Mouse (Mus musculus) cerebellum, adult 18-20 months (tissue): Measurements from ENCODE around the gene 1300017J02Rik.

Source experiments
- DNase-seq, 2 experiments: peaks; one replicate each; pipeline ENCODE4 v3.0.0; 2021

The 1300017J02Rik gene

GRCm38 (mm10) chr9:103265778-103266177, 39.1 kb downstream of the 1300017J02Rik start:
- no peak for DNase-seq

GRCm38 (mm10) chr9:103252906-103253305, 52.0 kb downstream of the 1300017J02Rik start:
- DNase-seq: no peak

DNA sequence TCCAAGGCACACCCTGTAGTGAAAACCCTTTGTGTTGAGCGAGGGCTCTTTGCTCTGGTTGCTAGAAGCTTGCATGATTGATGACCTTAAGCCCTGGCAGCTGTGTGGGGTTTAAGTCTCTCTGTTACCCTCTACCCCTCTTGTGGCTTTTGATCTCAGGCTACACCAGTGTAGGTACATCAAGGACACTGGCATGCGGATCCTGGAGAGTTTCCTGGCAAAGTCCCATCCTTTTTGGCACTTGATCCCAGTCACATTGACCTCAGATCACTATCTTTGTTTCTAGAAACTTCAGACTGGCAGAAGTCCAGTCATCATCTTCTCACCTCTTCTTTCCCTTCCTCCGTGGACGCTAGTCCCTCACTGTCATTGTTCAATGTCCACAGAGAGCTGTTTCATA, 56.3 kb downstream of the 1300017J02Rik start:
- DNase-seq: no peak

DNA sequence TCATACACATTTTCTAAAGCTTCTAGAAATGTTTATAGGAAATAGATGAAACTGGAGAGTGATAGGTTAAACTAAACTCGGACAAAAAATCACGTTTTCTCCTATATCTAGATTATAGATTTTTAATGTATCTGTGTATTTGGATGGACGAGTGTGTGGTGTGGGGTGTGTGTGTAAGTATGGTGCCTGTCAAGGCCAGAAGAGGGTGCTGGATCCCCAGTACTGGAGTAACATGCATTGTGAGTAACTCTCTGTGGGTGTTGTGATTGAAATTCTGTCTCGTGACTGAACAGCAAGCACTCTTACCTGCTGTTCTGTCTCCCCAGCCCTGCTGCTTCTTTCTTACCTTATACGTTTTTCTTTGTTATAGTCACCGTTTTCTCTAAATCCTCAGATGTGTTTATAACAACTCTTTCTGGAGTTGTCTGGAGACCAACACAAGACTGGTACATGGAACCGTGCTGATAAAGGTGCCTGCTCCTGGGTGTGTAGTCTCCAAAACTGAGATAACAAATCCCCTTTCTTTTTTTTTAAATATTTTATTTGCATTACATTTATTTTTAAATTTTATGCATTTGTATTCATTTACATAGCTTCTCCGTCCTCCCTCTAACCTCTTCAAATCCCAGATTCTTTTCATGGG, 58.2 kb downstream of the 1300017J02Rik start:
- DNase-seq: no peak

DNA sequence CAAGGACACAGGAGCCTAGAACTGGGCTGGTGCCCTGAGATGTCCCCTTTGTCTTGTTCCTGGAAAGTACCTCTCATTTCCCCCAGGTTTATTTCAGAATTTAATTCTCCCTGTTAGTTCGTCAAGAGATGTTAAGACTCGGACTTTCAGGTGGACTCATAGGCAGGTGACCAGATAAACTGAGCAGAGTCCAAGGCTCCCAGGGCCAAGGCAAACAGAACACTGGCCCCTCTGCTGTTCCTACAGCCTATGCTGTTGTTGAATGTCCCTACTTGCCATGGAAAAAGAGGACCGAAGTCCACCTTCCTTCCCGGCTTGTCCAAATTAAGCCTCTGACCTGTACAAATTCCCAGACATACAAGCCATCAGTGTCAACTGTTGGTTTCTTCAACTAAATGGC, 61.2 kb downstream of the 1300017J02Rik start:
- DNase-seq: no peak

DNA sequence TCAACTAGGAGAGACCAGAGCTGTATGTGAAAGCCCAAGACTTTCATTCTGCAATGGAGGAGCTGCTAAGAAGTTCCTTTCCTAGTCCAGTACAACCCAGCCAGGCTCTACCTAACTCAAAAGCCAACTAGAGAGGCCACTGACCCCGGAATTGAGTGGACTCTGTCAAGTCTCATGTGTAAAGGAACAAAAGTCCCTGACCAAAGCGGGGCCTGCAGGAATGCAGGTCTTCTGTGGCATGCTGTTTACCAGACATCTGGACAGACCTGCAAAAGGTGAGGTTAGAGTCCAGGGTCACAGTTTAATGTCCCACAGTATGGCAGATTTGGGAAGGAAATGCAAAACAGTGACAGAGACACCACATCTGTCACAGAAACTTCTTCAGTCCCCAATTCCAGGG, 63.7 kb downstream of the 1300017J02Rik start:
- no peak for DNase-seq

DNA sequence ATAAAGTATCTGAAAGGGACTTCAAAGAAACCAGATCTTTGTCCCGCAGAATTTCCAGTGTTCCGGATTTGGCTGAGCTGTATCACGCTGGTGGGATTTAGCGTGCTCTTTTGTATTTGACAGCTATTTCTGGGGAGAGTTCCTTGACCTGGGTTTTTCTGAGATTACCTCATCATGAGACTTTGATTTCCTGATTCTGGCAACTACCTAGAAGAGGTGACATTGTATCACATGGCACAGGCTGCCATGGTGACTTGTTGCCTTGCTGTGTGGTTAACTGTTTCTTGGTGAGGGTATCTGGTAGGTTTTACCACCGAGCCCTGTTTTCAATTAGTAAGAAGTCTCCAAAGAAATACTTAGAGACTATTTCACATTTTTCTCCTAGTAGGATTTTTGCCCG, 65.4 kb downstream of the 1300017J02Rik start:
- no peak for DNase-seq

DNA sequence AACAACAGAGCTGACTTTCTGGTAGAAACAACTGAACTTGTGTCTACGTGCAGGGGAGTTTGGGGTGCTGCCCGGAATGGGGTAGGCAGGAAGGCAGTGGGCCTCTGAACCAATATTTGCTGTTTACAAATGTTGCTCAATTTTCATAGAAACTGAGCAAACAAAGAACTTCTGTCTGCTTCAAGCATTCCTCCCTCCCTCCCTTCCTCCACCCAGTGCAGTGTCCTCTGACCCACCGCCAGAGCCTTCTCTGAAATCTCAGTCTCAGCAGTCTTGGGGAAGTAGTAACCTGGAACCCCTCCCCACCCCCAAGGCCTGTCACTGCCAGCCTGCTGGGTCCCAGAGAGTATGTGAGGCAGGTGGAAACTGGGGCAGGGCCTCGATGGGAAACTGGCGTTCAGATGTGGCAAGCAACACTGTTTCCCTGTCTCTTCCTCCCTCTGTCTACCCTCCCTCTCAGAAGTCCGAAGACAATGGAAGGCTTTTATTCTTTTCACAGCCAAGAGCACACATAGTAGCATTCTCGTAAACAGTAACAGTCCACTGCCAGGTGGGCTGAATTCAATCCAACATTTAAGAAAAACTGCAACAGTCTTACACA, 70.2 kb downstream of the 1300017J02Rik start:
- peak in 1 of 2 experiments; percentile 5 for DNase-seq

- DNase-seq: no peak
Measured at GRCm38 (mm10) chr9:103234059-103234458, 70.8 kb downstream of the 1300017J02Rik start.

DNA sequence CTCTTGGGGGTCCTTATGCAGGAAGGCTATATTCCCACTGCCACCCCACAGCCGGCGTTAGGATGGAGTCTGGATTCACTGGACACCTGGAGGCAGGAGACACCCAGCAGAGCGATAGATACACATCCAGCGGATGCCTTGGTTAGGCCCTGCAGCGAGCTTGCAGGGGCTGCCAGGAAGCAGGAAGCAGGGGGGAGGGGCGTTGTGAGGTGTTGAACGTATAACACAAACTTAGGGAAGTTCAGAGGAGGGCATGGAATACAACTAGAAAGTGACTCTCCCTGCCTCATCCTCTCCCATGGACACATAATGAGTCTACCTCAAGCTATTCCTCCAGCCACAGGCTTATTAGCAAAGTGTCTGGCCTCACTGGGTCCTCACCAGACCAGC, 71.9 kb downstream of the 1300017J02Rik start:
- no peak for DNase-seq

- DNase-seq: no peak
Measured at GRCm38 (mm10) chr9:103232232-103233005, 72.5 kb downstream of the 1300017J02Rik start.

DNA sequence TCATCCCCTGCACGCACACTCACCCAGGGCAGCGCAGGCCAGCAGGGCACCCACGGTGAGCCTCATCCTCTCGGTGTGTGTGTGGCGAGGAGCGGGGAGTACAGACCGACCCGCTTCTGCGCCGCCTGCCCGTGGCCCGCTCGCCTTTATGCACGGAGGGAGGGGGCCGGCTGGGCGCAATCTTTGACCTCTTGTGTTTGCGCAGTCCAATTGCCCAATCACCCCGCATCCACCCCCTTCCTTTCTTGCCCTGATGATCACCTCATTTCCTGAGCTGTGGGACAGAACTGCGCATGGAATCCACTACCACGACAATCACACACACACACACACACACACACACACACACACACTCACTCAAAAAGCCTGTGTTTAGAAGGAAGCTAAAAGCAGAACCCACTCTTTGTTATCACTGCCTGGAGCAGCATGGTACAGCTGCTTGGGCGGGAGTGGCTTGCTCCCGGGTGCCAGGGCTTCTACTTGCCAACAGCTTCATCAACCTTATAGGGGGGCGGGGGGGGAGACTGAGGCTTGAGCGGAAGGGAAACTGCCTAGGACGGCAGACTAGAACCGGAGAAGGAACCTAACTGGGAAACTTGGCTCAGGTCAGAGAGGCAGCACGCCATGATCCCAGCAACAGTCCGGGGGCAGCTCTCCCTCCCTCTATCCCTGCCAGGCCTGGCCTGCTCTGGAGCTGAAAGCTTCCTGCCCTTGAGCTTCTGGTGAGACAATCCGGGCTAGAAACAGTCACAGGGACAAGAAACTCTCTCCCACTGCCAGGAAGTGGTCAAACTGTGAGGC, 74.5 kb downstream of the 1300017J02Rik start, which contains the start of the genes Gm20425 and Trf:
Gm20425 (minus strand) TSS at position 157 of the 801 bp plus-strand sequence.
Trf (minus strand) TSS at position 294 of the 801 bp plus-strand sequence.
- DNase-seq: peak; percentile 28 to 29

- DNase-seq: no peak
Measured at GRCm38 (mm10) chr9:103229037-103229867, 75.6 kb downstream of the 1300017J02Rik start.

DNA sequence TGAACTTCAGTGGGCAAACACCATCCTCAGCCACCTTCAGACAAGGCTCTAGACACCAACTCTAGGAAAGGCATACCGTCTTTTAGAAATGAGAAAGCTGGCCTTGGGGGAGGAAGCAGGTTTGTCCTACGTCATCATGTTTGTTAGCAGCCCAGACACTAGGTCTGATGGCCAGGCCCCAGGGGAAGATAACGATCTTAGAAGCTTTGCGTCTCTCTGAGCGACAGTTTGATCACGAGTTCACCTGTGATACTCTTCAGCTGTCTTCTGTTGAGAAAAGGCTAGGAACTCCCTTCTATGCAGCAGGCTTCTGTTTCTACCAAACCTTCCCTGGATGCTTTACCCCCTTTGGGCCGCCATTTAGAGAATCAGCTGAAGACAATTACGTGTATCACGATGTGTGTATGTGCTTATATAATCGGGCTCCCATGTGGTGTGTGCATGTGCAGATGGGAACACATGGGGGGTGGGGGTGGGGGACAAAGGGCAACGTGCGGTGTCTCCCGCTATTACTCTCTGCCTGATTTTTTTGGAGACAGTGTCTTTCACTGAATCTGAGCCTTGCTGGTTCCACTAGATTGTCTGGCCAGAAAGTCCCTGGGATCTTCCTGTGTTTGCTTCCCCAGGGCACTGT, 76.4 kb downstream of the 1300017J02Rik start:
- no peak for DNase-seq

GRCm38 (mm10) chr9:103227760-103228159, 77.1 kb downstream of the 1300017J02Rik start:
- no peak for DNase-seq

- no peak for DNase-seq
Measured at GRCm38 (mm10) chr9:103226806-103227205, 78.1 kb downstream of the 1300017J02Rik start.

DNA sequence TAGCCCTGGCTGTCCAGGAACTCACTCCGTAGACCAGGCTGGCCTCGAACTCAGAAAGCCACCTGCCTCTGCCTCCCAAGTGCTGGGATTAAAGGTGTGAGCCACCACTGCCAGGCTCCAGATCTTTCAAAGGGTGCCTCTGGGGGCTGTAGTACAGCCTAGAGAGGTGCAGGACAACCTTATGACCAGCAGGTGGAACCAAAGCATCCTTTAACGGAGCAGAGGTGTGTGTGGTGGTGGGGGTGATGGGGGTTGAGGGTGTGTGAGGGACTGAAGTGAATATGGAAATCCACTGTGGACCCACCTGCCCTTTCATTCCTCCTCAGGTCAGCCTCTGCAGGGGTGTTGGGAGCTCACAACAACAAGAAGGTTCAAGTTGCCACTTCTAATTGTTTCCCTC, 79.4 kb downstream of the 1300017J02Rik start:
- no peak for DNase-seq

GRCm38 (mm10) chr9:103224721-103225120, 80.2 kb downstream of the 1300017J02Rik start:
- DNase-seq: no peak

DNA sequence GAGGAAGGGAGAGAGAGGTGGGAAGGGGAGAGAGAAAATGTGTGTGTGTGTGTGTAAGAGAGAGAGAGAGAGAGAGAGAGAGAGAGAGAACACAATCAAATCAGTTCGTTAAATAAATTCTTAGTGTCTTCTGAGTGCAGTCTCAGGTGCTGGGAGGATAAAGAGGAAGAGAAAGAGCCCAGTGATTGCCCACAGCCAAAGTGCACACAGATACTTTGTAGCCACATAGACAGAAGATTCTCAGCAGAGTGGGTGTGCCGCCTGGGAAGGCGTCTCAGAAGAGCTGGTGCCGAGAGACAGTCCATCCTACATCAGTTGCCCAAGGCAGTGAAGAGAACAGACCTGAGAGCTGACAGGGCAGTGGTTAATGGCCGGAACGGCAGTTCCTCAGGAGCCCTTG, 90.6 kb downstream of the 1300017J02Rik start:
- no peak for DNase-seq

DNA sequence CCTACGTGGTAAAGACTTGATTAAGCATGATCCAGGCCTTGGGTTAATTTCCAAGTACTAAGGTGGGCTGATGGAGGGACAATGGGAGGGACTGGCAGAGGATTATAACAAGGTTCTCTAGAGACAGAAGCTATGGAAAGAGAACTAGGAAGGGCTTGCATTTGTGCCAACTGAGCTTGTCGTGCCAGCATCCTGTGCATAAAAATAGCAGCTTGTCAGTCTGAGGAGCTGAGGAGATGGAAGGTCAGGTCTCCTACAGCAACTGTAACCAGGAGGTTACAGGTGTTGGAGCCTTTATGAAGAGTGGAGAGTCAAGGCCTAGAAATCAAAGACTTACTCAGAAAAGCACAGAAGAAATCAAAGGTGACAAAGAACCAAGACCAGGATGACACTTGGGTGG, 91.3 kb downstream of the 1300017J02Rik start:
- DNase-seq: no peak

- no peak for DNase-seq
Measured at GRCm38 (mm10) chr9:103212654-103213420, 92.0 kb downstream of the 1300017J02Rik start.
